Mouse (Mus musculus): ENCODE data around the gene Rarres2. TPM values are rescaled to one million over a fixed set of nuclear protein-coding genes. Genes with fewer than 3 reads are reported as not detected.

Gene Rarres2
- total RNA-seq, 2 experiments from 2014 or later = not detected

GRCm38 (mm10) chr6:48545251-48545650 lies 27.3 kb downstream of the Rarres2 start:
- no peak for ATAC-seq (replicated peaks; ENCODE audit: low FRiP score, poor library complexity, severe bottlenecking)

GRCm38 (mm10) chr6:48542631-48543030 lies 30.0 kb downstream of the Rarres2 start:
- ATAC-seq (replicated peaks; ENCODE audit: low FRiP score, poor library complexity, severe bottlenecking) = no peak

- ATAC-seq (replicated peaks; ENCODE audit: low FRiP score, poor library complexity, severe bottlenecking) = no peak
These were observed 30.8 kb downstream of the Rarres2 start for GRCm38 (mm10) chr6:48541560-48542450.

GRCm38 (mm10) chr6:48540721-48541120 lies 31.9 kb downstream of the Rarres2 start:
- ATAC-seq (replicated peaks; ENCODE audit: low FRiP score, poor library complexity, severe bottlenecking) = no peak

- no peak for ATAC-seq (replicated peaks; ENCODE audit: low FRiP score, poor library complexity, severe bottlenecking)
These were observed 32.7 kb downstream of the Rarres2 start for GRCm38 (mm10) chr6:48539860-48540259.

- no peak; the same call in 1 of the 2 replicates for ATAC-seq (replicated peaks; ENCODE audit: low FRiP score, poor library complexity, severe bottlenecking)
These were observed 33.5 kb downstream of the Rarres2 start for GRCm38 (mm10) chr6:48538841-48539737.

GRCm38 (mm10) chr6:48537105-48537954 lies 35.3 kb downstream of the Rarres2 start, which contains the start of gene Atp6v0e2:
TSS of gene Atp6v0e2 (plus strand) at chr6:48537615.
- no peak for ATAC-seq (replicated peaks; ENCODE audit: low FRiP score, poor library complexity, severe bottlenecking)

- no peak for ATAC-seq (replicated peaks; ENCODE audit: low FRiP score, poor library complexity, severe bottlenecking)
These were observed 36.5 kb downstream of the Rarres2 start for GRCm38 (mm10) chr6:48536091-48536490.

- no peak for ATAC-seq (replicated peaks; ENCODE audit: low FRiP score, poor library complexity, severe bottlenecking)
These were observed 37.7 kb downstream of the Rarres2 start for GRCm38 (mm10) chr6:48534913-48535312.

- ATAC-seq (replicated peaks; ENCODE audit: low FRiP score, poor library complexity, severe bottlenecking) = no peak
These were observed 39.1 kb downstream of the Rarres2 start for GRCm38 (mm10) chr6:48533475-48533874.

GRCm38 (mm10) chr6:48530862-48531261 lies 41.7 kb downstream of the Rarres2 start:
- ATAC-seq (replicated peaks; ENCODE audit: low FRiP score, poor library complexity, severe bottlenecking) = no peak

- ATAC-seq (replicated peaks; ENCODE audit: low FRiP score, poor library complexity, severe bottlenecking) = no peak
These were observed 42.6 kb downstream of the Rarres2 start for GRCm38 (mm10) chr6:48529871-48530440.

- no peak for ATAC-seq (replicated peaks; ENCODE audit: low FRiP score, poor library complexity, severe bottlenecking)
These were observed 43.3 kb downstream of the Rarres2 start for GRCm38 (mm10) chr6:48529261-48529660.

- no peak for ATAC-seq (replicated peaks; ENCODE audit: low FRiP score, poor library complexity, severe bottlenecking)
These were observed 44.7 kb downstream of the Rarres2 start for GRCm38 (mm10) chr6:48527901-48528300.

- peak; percentile 96 for ATAC-seq (replicated peaks; ENCODE audit: low FRiP score, poor library complexity, severe bottlenecking)
These were observed 47.7 kb downstream of the Rarres2 start for GRCm38 (mm10) chr6:48524882-48525281.

All from erythroid progenitor cell, adult 5-6 weeks (primary cell).